Mouse (Mus musculus): ENCODE results near the gene Tusc2. TPM values are rescaled to one million over a fixed set of nuclear protein-coding genes. Genes with fewer than 3 reads are reported as not detected.
A peak's percentile ranks its signal among the peaks of the same experiment; 100 is the strongest.
"Not testable (repeated sequence)": the region's sequence is repeated elsewhere in the genome, so short reads cannot be mapped to it uniquely, and the experiment has no call there.

Tusc2 gene
- polyA plus RNA-seq, 1 experiment: 120 TPM

DNA sequence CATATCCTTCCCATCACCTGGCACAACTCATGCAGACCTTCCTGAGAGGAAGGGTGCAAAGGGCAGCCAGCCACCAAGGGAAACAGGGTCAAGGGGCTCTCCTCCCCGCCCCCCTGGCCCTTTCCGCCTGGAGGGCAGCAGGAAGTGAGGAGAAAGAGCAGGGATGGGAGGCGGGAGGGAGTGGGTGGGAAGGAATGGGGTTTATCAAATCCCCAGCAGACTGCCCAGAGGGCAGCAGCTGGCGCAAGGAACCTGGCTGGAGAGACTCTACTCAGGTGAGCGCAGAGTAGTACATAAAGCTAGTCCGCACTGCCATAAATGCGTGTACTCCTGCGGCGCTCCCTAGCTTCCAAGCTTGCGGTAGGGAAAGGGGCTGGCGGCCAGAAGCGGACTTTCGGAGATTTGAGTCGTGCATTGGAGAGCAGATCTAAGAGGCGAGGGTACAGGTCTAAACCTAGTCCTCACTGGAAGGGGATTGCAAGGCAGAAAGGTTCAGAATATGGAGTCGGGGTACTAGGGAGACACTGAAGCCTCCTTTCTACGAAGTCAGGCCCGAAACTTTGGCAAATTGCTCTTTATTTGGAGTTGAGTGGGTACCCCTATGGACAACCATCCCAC is 4.8 kb downstream of the Tusc2 start, which contains the start of gene Hyal2:
Gene Hyal2, plus strand, starts transcription at position 244 of the 618 bp plus-strand sequence.
- no peak for DNase-seq (ENCODE audit: extremely low spot score in 1 of 2, low spot score in 1 of 2)

- DNase-seq (ENCODE audit: extremely low spot score in 1 of 2, low spot score in 1 of 2): peak in 1 of 2 experiments; percentile 81
Measured at GRCm38 (mm10) chr9:107568331-107569261, 5.5 kb downstream of the Tusc2 start.

GRCm38 (mm10) chr9:107569270-107569669 is 6.2 kb downstream of the Tusc2 start:
- DNase-seq (ENCODE audit: extremely low spot score in 1 of 2, low spot score in 1 of 2): no peak

- DNase-seq (ENCODE audit: extremely low spot score in 1 of 2, low spot score in 1 of 2): no peak
Measured at GRCm38 (mm10) chr9:107570016-107570415, 7.0 kb downstream of the Tusc2 start.

- no peak for DNase-seq (ENCODE audit: extremely low spot score in 1 of 2, low spot score in 1 of 2)
Measured at GRCm38 (mm10) chr9:107570845-107571244, 7.8 kb downstream of the Tusc2 start.

GRCm38 (mm10) chr9:107571534-107572326 is 8.7 kb downstream of the Tusc2 start:
- no peak for DNase-seq (ENCODE audit: extremely low spot score in 1 of 2, low spot score in 1 of 2)

DNA sequence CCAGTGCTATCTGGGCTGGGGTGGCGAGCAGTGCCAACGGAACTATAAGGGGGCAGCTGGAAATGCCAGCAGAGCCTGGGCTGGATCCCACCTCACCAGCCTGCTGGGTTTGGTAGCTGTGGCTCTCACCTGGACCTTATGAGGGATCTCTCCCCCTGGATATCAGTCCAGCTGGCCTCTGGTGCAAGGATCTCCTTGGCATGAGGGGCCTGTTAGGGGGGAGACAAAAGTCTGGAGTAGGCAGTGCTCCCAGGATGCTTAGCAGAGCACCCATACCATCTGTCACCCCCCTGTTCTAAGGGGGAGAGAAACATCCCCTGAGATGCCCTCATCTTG is 9.2 kb downstream of the Tusc2 start:
- no peak for DNase-seq (ENCODE audit: extremely low spot score in 1 of 2, low spot score in 1 of 2)

GRCm38 (mm10) chr9:107573774-107574173 is 10.7 kb downstream of the Tusc2 start:
- DNase-seq (ENCODE audit: extremely low spot score in 1 of 2, low spot score in 1 of 2): not testable (repeated sequence)

DNA sequence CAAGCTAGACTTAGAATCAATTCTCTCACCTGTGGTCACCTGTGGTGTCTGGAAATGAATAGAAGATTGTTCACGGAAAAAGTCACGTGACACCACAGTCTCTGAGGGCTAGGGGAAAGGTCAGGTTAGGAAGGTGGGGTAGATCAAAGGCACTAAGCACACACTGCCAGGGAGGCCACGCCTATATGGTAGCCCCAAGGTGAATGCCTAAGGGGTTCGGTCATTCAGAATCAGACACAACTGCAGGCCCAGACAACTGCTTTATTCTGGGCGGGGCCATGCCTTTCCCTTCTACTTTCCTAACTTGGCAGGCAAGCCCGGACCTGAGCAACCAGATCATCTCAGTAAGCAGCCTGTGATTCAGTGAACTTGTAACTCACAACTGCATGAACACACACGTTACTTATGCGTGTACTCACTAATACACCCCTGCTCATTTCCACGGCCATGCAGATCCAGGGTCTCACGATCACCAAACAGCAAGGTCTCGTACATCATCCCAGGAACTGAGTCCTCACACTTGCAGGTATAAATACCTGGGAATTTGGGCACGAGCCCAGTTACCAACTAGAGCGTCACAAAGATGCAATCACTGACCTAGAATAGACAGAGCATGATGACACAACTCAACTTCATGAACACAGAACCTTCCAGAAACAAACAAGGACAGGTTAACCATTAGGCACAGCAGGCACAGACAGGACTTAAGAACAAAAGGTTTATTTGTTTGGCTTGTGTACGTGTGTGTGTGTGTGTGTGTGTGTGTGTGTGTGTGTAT is 12.7 kb downstream of the Tusc2 start:
- no peak for DNase-seq (ENCODE audit: extremely low spot score in 1 of 2, low spot score in 1 of 2)

- DNase-seq (ENCODE audit: extremely low spot score in 1 of 2, low spot score in 1 of 2): peak in 1 of 2 experiments; percentile 44
Measured at GRCm38 (mm10) chr9:107576357-107577107, 13.5 kb downstream of the Tusc2 start, which contains the start of gene Hyal1. Gene Hyal1, plus strand, starts transcription at chr9:107576927.

GRCm38 (mm10) chr9:107577871-107578270 is 14.8 kb downstream of the Tusc2 start:
- no peak for DNase-seq (ENCODE audit: extremely low spot score in 1 of 2, low spot score in 1 of 2)

- no peak for DNase-seq (ENCODE audit: extremely low spot score in 1 of 2, low spot score in 1 of 2)
Measured at GRCm38 (mm10) chr9:107578587-107578986, 15.5 kb downstream of the Tusc2 start, which contains the start of gene Naa80. Gene Naa80, plus strand, starts transcription at chr9:107578887.

DNA sequence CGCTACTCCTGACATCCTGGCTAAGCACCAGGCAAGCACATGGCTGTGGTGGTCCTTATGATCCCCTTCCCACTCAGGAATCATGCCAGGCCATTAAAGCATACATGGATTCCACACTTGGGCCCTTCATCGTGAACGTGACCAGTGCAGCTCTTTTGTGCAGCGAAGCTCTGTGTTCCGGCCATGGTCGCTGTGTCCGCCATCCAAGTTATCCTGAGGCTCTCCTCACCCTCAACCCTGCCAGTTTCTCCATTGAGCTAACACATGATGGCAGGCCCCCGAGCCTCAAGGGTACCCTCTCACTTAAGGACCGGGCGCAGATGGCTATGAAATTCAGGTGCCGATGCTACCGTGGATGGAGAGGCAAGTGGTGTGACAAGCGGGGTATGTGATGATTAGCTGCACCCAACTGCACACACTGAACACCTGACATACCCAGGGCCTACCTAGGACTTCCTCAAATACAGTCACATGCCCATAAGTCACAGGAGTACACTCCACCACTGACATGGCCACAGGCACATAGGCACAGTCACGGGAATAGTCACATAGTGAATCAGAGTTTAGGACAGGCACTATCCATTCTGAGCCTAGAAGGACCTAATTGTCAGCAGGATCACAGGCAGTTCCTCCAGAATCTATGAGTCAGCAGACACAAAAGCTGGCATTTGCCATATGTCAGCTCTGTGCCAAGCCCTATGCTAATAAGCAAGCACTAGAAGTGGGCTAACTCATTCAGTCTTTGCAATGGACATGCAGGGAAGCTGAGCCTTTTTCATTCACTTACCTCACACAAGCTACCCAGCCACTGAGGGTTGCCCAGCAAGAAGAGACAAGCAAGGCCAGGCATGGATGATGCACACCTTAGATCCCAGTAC is 16.2 kb downstream of the Tusc2 start:
- no peak for DNase-seq (ENCODE audit: extremely low spot score in 1 of 2, low spot score in 1 of 2)

DNA sequence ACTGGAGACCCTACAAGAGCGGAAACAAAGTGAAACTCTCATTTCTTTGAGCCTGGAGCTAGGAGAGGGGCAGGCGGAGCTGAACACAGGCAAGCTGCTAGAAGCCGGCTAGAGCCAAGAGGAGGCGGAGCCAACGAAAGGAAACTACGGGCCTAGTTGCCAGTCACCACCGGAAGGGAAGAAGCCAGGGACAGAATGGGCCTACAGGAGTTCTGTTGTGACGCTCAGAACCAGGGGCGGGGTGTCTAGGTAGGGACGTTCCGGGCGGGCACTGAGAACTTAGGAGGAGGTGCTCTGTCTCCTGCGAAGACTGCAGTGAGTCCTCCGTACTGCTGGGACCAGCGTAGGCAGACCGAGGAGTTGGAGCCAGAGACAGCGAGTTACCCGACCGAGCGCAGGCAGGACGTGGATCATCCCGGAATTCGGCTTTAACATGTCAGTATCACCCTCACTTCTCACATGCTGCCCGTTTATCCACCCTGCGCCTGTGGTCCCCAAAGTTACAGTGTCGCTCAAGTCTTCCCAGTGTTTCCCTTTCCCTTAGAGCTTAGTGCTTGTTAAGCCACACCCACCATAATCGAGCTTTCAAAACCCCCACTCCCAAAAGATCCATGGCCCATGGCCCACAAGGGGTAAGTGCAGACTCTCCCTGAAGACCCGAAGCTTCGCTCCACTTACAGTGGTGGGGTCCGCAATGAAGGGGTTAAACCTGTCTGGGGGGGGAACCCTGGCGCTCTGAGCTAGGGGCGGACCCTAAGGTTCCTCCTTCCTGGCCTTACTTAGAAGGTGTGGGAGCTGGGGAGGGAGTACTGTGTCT is 17.7 kb downstream of the Tusc2 start, which contains the start of gene Hyal3:
Gene Hyal3, plus strand, starts transcription at position 318 of the 817 bp plus-strand sequence.
- DNase-seq (ENCODE audit: extremely low spot score in 1 of 2, low spot score in 1 of 2): peak; percentile 83 to 93

DNA sequence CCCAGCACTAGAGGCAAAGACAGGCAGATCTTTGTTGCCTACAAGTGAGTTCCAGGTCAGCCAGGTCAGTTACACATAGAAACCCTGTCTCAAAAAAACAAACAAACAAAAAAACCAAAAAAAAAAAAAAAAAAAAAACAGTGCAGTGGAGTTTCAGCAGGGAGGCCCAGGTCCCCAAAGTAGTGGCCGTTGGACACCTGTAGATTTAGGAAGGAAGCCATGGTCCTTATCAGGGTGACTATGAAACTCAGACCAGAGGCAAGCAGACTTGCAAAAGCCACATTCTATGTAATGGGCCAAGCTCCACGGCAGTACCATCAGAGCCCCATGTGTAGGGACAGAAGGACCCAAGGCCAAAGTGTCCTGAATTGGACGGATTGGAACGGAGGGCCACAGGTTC is 18.5 kb downstream of the Tusc2 start:
- DNase-seq (ENCODE audit: extremely low spot score in 1 of 2, low spot score in 1 of 2): no peak

DNA sequence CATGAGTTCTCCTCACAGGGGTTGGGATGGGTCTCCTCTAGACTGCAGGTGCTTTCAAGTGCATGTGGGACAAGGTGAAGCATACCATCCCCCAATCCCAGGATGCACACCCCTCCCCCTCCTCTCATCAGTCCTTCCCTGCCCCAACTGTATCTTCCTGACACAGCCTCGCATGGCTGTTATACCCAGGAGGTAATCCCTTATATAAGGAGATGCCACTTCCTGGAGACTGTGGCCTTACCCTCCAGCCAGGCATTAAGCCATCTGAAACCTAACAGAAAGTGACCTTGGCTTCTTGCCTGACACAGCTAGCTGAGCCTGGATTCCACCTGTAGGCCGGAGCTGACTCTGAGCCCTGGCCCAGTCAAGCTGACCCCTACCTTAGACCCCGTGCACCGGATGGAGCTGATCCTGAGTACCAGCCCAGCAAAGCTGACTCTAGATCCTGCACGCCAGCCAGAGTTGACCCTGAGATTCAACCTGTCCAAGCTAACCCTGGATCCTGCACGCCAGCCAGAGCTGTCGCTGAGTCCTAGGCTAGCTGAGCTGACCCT is 19.5 kb downstream of the Tusc2 start:
- DNase-seq (ENCODE audit: extremely low spot score in 1 of 2, low spot score in 1 of 2): no peak

GRCm38 (mm10) chr9:107583174-107583573 is 20.1 kb downstream of the Tusc2 start:
- no peak for DNase-seq (ENCODE audit: extremely low spot score in 1 of 2, low spot score in 1 of 2)
